Mouse (Mus musculus) embryonic facial prominence, embryonic 15.5 days (tissue): ENCODE measurements around the gene Gjb4. TPM values are rescaled to one million over a fixed set of nuclear protein-coding genes. Genes with fewer than 3 reads are reported as not detected.

Experiments
- ATAC-seq: fragments of 200-750 bp; cut with Nextera tagmentation; 2 replicates; pipeline ENCODE4 v1.8.0; 2017; ENCODE audit warnings: low read depth, moderate TSS enrichment; ENCODE audit not compliant: insufficient number of reproducible peaks, low FRiP score, low TSS enrichment
- H3K27ac ChIP-seq: fragments of 300-500 bp; sonication (generic); replicated peaks from 2 replicates; pipeline ENCODE4 v1.5.1; 2015; ENCODE audit warnings: mild to moderate bottlenecking, inconsistent platforms
- H3K27me3 ChIP-seq: fragments of 300-500 bp; sonication (generic); 2 replicates; pipeline ENCODE4 v1.6.1; 2015; ENCODE audit warnings: inconsistent platforms
- H3K36me3 ChIP-seq: fragments of 300-500 bp; sonication (generic); 2 replicates; pipeline ENCODE4 v1.6.1; 2015; ENCODE audit warnings: mild to moderate bottlenecking, inconsistent platforms
- H3K4me1 ChIP-seq: fragments of 300-500 bp; sonication (generic); 2 replicates; pipeline ENCODE4 v1.6.1; 2015; ENCODE audit warnings: inconsistent platforms
- H3K4me2 ChIP-seq: fragments of 300-500 bp; sonication (generic); replicated peaks from 2 replicates; pipeline ENCODE4 v1.6.1; 2015; ENCODE audit warnings: mild to moderate bottlenecking, inconsistent platforms
- H3K4me3 ChIP-seq: fragments of 300-500 bp; sonication (generic); replicated peaks from 2 replicates; pipeline ENCODE4 v1.5.1; 2015; ENCODE audit warnings: mild to moderate bottlenecking, inconsistent platforms
- H3K9ac ChIP-seq: fragments of 300-500 bp; sonication (generic); 2 replicates; pipeline ENCODE4 v1.6.1; 2015; ENCODE audit warnings: inconsistent platforms
- H3K9me3 ChIP-seq: fragments of 300-500 bp; sonication (generic); replicated peaks from 2 replicates; pipeline ENCODE4 v1.6.1; 2016; ENCODE audit warnings: inconsistent platforms
- WGBS: fragments of 180-500 bp; shearing (Covaris S2); methylation state at CpG from one replicate; pipeline ENCODE4 v1.1.7; 2015; 5-methylcytosine and 5-hydroxymethylcytosine counted together
- polyA plus RNA-seq: library from polyadenylated mRNA; unstranded; fragments of >200 nt; fragmentation: Nextera tagmentation; extraction: Ambion mirVana; gene quantifications from 2 replicates; pipeline ENCODE4 v1.2.1, GENCODE M21; 2015

Gene Gjb4
- polyA plus RNA-seq, 1 experiment from 2014 or later, result 4.4 TPM

DNA sequence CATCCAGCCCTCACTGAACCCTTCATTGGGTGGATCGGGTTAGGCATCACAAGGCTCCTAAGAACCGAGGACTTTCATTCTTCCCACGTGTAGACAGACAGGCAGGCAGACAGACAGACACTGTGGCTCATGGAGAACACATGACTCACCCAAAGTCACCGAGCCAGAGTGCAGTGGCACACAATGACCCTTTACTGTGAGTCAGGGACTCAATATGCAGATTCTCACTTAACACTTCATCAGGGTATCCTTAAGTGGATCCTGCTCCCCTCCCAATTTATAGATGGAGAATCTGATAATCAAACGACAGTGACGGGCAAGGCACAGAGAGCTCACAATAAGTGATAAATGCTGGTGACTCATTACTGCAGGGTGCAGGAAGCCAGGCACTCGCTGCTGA lies 26.6 kb downstream of the Gjb4 start:
- ATAC-seq, result no peak
- H3K27me3 ChIP-seq, result peaks cover 51% of the 10 kb centered on the region
- 57% methylated on average over 7 of the region's 7 CpGs for WGBS
- no peaks in the 10 kb centered on the region for H3K36me3 ChIP-seq
- H3K4me2 ChIP-seq, result no peak overlapping the region
- no peaks in the 10 kb centered on the region for H3K9me3 ChIP-seq
- H3K27ac ChIP-seq, result no peak overlapping the region
- H3K9ac ChIP-seq, result no peak overlapping the region
- H3K4me1 ChIP-seq, result peaks cover 24% of the 10 kb centered on the region
- H3K4me3 ChIP-seq, result no peak overlapping the region

DNA sequence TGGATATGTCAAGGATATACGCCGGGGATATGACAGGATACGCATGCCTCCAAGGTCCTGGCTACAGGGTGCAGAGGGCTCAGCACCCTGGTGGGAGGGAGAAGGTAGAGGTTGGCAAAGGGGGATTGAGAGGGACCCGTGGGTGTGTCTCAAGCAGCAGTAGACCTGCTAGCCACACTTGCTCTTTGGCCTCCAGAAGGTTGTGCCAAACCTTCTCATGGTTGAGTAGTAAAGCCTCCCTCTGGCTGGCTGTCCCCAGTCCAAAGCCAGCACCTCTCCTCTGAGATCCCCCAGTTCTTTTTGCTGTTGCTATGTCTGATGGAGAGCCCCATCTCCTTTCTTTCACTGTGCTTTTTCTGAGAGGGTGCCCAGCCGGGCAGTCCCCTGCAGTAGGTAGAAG lies 28.6 kb downstream of the Gjb4 start:
- H3K9ac ChIP-seq, result no peak overlapping the region
- WGBS, result 87% methylated on average over 5 of the region's 5 CpGs
- H3K4me3 ChIP-seq, result no peak overlapping the region
- peaks cover 31% of the 10 kb centered on the region for H3K27me3 ChIP-seq
- H3K9me3 ChIP-seq, result no peaks in the 10 kb centered on the region
- peaks cover 14% of the 10 kb centered on the region for H3K4me1 ChIP-seq
- H3K36me3 ChIP-seq, result no peaks in the 10 kb centered on the region
- no peak for ATAC-seq
- H3K4me2 ChIP-seq, result no peak overlapping the region
- H3K27ac ChIP-seq, result no peak overlapping the region

DNA sequence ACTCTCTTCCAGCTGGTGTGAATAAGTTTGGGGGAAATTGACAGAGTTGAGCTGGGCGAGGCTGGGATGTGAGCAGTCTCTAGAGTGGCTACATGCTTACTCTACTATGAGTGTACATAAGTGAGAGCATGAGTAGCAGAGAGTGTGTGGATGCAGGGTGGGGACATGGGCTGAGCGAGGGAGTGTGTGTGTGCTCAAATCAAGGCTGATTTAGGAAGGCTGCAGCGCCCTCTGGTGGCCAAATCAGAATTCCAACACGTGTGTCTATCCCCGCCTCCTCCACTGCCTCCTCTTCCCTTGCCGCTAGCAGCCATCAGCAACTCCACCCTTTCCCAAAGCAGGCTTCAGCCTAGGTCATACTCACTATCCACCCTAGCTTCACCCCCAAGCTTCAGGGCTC lies 29.1 kb downstream of the Gjb4 start:
- Histone ChIP-seq H3K9me3 (no peaks in the 10 kb centered on the region), H3K27ac (no peak overlapping the region), H3K4me3 (no peak overlapping the region), H3K4me2 (no peak overlapping the region), H3K27me3 (peaks cover 26% of the 10 kb centered on the region), H3K4me1 (peaks cover 9% of the 10 kb centered on the region; the same call in 1 of the 2 replicates), H3K36me3 (no peaks in the 10 kb centered on the region), H3K9ac (no peak overlapping the region)
- peak; percentile 40; the same call in 1 of the 2 replicates for ATAC-seq
- 9% methylated on average over 6 of the region's 6 CpGs for WGBS

DNA sequence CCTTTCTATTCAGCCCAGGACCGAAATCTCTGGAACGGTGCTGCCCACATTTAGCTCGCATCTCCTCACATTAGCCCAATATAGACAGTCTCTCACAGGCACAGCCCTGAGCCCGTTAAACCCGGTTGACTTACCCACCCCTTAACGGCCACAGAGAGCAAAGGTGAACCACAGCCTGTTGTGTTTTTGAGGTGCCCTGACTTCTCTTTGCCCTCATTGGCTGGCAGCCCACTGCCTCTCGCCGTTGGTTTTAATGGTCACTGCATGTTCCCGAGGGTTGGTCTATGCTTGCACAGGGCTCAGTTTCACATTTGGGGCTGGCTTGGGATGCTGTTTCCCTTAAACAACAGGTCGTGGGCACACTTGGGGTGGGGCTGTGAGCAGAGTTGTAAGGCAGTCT lies 29.6 kb downstream of the Gjb4 start:
- Histone ChIP-seq H3K27me3 (peaks cover 22% of the 10 kb centered on the region), H3K9ac (no peak overlapping the region), H3K4me1 (peaks cover 4% of the 10 kb centered on the region; the same call in 1 of the 2 replicates), H3K4me3 (no peak overlapping the region), H3K27ac (no peak overlapping the region), H3K36me3 (no peaks in the 10 kb centered on the region), H3K9me3 (no peaks in the 10 kb centered on the region), H3K4me2 (no peak overlapping the region)
- 76% methylated on average over 10 of the region's 10 CpGs for WGBS
- ATAC-seq, result no peak

DNA sequence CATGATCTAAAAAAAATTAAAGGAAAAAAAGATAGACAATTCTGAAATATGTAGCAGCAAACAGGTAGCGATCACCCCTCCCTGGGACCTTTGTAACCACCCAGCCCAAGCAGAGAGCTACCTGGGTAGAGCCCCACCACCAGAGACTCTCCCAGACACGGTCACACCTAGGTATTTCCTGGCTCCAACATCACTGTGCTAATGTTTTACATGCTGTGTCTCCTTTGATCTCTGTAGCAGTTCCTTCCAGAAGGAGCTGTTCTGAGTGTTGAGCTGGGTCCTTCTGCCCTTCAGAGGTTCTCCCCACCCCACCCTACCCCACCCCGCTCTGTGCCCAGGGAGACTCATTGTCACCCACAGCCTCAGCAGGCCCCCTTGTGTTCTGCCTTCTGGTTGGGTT lies 30.2 kb downstream of the Gjb4 start:
- no peak for ATAC-seq
- H3K9ac ChIP-seq, result no peak overlapping the region
- no peaks in the 10 kb centered on the region for H3K9me3 ChIP-seq
- no peaks in the 10 kb centered on the region for H3K36me3 ChIP-seq
- 78% methylated on average over 3 of the region's 3 CpGs for WGBS
- no peak overlapping the region for H3K4me3 ChIP-seq
- no peaks in the 10 kb centered on the region for H3K4me1 ChIP-seq
- no peak overlapping the region for H3K27ac ChIP-seq
- peaks cover 16% of the 10 kb centered on the region for H3K27me3 ChIP-seq
- no peak overlapping the region for H3K4me2 ChIP-seq

DNA sequence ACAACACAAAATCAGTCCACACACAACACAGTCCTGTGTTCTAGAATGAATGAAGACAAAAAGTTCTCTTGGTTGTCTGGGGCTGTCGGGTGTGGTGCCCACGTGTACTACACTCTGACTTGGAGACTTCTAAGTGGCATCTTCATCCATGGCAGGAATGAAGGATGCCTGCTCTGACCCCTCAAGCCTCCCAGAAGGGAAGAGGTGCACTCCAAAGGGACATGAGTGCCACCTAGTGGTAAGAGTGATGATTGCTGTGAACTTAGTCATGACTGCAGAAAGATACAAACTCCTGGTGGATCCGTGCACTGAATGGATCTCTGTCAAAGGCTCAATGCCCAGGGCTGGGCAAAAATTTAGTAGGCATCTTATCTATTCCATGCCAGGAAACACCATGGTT lies 34.3 kb downstream of the Gjb4 start:
- 4% methylated on average over 3 of the region's 3 CpGs for WGBS
- no peak overlapping the region for H3K4me3 ChIP-seq
- no peaks in the 10 kb centered on the region for H3K27me3 ChIP-seq
- no peak overlapping the region for H3K4me2 ChIP-seq
- no peaks in the 10 kb centered on the region for H3K36me3 ChIP-seq
- no peaks in the 10 kb centered on the region for H3K9me3 ChIP-seq
- no peak; the same call in 1 of the 2 replicates for ATAC-seq
- H3K27ac ChIP-seq, result no peak overlapping the region
- H3K4me1 ChIP-seq, result no peaks in the 10 kb centered on the region
- no peak overlapping the region for H3K9ac ChIP-seq

DNA sequence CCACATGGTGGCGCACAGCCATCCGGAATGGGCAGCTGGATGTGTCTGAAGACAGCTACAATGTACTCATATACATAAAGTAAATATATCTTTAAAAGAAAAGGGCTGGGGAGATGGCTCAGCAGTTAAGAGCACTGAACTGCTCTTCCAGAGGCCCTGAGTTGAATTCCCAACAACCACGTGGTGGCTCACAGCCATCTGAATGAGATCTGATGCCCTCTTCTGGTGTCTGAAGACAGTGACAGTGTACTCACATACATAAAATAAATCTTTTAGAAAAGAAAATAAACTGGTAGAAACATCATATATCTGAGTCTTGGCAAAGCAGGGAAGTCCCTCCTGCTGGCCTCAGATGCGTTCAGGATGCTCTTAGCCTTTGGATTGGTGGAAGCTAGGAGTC lies 36.7 kb downstream of the Gjb4 start:
- 58% methylated on average over 4 of the region's 4 CpGs for WGBS

DNA sequence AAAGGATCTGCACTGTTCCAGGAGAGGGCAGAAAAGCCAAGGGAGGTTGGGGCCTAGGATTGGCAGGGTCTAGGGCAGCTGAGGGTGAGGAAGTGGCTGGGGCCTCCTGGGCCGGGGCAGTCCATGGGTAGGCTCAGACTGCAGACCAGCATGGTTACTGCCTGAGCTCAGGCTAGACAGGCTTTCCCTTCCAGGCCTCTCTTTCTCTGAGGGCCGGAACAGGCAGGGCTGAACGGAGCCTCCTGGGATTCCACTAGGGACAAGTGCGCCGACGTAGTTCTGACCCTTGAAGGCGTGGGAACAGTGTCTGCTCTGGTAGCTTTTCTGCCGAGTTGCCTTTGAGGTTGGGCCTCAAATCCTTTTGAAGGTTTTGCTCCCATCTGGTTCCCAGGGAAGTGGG lies 38.1 kb downstream of the Gjb4 start:
- WGBS, result 81% methylated on average over 8 of the region's 8 CpGs
- ATAC-seq, result no peak; the same call in 1 of the 2 replicates
- H3K4me1 ChIP-seq, result peaks cover 19% of the 10 kb centered on the region

More for the DNA sequence above, 36.7 kb downstream of the Gjb4 start:
- no peak for ATAC-seq
- Histone ChIP-seq H3K4me1 (peaks cover 19% of the 10 kb centered on the region), H3K27me3 (peaks cover 9% of the 10 kb centered on the region; the same call in 1 of the 2 replicates), H3K9me3 (no peaks in the 10 kb centered on the region), H3K9ac (no peak overlapping the region), H3K4me3 (no peak overlapping the region), H3K36me3 (no peaks in the 10 kb centered on the region), H3K27ac (no peak overlapping the region), H3K4me2 (no peak overlapping the region)

DNA sequence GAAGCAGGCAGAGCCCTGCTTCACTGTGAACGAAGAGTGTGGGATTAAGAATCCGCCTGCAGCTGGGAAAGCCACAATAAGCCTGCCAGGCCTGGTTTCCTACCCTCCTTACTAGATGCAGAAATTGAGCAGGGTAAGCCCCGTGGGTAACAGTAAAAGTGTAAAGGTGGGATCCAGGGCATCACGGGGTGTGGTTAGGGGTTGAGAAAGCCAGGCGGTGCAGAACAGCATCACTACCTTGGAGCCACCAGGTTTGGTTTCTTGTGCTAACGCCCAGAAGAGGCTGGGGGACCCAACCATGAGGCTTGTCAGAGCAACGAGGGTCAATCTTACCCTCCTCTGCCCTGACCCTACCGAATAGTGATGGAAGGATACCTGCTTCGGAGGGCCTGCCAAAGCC lies 39.3 kb downstream of the Gjb4 start:
- Histone ChIP-seq H3K9ac (peak overlapping the region; percentile 39; the same call in 1 of the 2 replicates), H3K4me3 (no peak overlapping the region), H3K27ac (no peak overlapping the region), H3K9me3 (no peaks in the 10 kb centered on the region), H3K36me3 (no peaks in the 10 kb centered on the region), H3K27me3 (peaks cover 16% of the 10 kb centered on the region; the same call in 1 of the 2 replicates), H3K4me1 (peaks cover 19% of the 10 kb centered on the region), H3K4me2 (peak overlapping the region; percentile 95; the same call in 1 of the 2 replicates)
- 43% methylated on average over 9 of the region's 9 CpGs for WGBS
- no peak for ATAC-seq

More for the DNA sequence above, 38.1 kb downstream of the Gjb4 start:
- H3K4me2 ChIP-seq, result no peak overlapping the region
- H3K4me3 ChIP-seq, result no peak overlapping the region
- no peak overlapping the region for H3K27ac ChIP-seq
- H3K36me3 ChIP-seq, result no peaks in the 10 kb centered on the region
- H3K27me3 ChIP-seq, result peaks cover 16% of the 10 kb centered on the region; the same call in 1 of the 2 replicates
- no peaks in the 10 kb centered on the region for H3K9me3 ChIP-seq
- no peak overlapping the region for H3K9ac ChIP-seq

DNA sequence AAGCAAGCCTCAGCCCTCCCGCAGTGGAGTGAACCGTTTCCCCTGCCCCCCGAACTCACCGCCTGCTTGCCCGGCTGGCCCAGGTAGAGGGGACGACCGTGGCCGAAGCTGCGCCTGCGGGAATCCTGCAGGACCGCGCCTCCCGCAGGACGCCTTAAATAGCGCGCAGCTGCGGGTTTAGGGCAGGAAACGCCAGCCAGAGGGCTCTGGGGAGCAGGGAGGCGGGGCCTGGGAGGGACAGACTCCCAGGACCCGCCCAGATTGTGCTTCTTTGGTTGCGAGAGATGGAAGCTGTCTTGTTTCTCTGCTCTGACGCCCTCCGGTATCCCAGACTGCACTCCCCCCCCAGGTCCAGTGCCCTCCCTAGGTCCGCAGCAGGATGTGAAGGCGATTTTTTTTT lies 40.0 kb downstream of the Gjb4 start, which contains the start of gene Gja4:
Gene Gja4, minus strand, starts transcription at position 179 of the 400 bp plus-strand sequence.
- peak; percentile 73 for ATAC-seq
- H3K4me3 ChIP-seq, result peak within 1 kb of the TSS; percentile 52
- peaks cover 19% of the 10 kb centered on the region for H3K4me1 ChIP-seq
- H3K27me3 ChIP-seq, result peaks cover 16% of the 10 kb centered on the region; the same call in 1 of the 2 replicates
- no peaks in the 10 kb centered on the region for H3K36me3 ChIP-seq
- 0% methylated on average over 25 of the region's 25 CpGs for WGBS
- no peak within 1 kb of the TSS for H3K27ac ChIP-seq
- H3K9me3 ChIP-seq, result no peaks in the 10 kb centered on the region
- H3K4me2 ChIP-seq, result peak within 1 kb of the TSS; percentile 95
- peak within 1 kb of the TSS; percentile 39 for H3K9ac ChIP-seq

DNA sequence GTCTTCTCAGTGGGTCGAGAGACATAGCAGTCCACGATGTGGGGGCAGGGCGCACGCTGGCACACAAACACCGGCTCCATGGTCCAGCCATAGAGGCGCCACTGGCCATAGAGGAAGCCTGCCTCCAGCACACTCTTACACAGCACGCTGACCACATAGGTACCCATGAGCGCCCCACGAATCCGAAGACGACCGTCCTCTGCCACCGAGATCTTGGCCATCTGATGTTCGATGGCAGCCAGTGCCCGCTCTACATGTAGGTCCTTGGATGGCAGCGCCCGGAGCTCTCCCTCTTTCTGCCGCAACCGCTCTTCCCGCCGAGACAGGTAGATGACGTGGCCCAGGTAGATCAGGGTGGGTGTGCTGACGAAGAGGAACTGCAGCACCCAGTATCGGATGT lies 41.5 kb downstream of the Gjb4 start:
- H3K9ac ChIP-seq, result no peak overlapping the region
- no peaks in the 10 kb centered on the region for H3K9me3 ChIP-seq
- no peaks in the 10 kb centered on the region for H3K36me3 ChIP-seq
- H3K4me1 ChIP-seq, result peaks cover 19% of the 10 kb centered on the region
- no peak overlapping the region for H3K4me3 ChIP-seq
- no peak for ATAC-seq
- no peak overlapping the region for H3K4me2 ChIP-seq
- no peak overlapping the region for H3K27ac ChIP-seq
- 74% methylated on average over 24 of the region's 24 CpGs for WGBS
- peaks cover 16% of the 10 kb centered on the region; the same call in 1 of the 2 replicates for H3K27me3 ChIP-seq

DNA sequence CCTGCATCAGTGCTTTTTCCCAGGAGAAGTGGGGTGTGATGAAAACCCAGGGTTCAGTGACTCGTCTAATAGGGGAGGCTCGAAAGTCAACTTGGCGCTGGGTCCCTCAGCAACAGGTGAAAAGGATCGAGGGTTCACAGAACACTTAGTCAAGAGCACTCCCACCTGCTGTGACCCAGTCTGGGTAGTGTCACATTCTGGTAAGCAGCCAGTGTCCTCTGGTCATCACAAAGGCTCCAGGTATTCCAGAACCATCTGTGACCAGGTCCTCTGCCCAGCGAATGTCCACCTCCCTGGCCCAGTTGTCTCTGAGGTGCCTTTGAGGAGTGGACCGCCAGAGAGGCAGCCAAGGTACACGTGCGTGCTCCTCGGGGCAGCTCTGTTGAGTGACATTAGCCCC lies 42.3 kb downstream of the Gjb4 start:
- WGBS, result 65% methylated on average over 9 of the region's 9 CpGs
- Histone ChIP-seq H3K9ac (no peak overlapping the region), H3K27me3 (peaks cover 16% of the 10 kb centered on the region; the same call in 1 of the 2 replicates), H3K27ac (no peak overlapping the region), H3K36me3 (no peaks in the 10 kb centered on the region), H3K4me3 (no peak overlapping the region), H3K4me1 (peaks cover 19% of the 10 kb centered on the region), H3K4me2 (no peak overlapping the region), H3K9me3 (no peaks in the 10 kb centered on the region)
- no peak for ATAC-seq
